Mouse (Mus musculus) ZHBTc4 (cell line): ENCODE results near the gene Grin3b.

ENCODE experiments used
- DNase-seq: peaks from one replicate; pipeline ENCODE4 v3.0.0-alpha.2; 2011; ENCODE audit warnings: low read depth, low spot score

Grin3b gene

DNA sequence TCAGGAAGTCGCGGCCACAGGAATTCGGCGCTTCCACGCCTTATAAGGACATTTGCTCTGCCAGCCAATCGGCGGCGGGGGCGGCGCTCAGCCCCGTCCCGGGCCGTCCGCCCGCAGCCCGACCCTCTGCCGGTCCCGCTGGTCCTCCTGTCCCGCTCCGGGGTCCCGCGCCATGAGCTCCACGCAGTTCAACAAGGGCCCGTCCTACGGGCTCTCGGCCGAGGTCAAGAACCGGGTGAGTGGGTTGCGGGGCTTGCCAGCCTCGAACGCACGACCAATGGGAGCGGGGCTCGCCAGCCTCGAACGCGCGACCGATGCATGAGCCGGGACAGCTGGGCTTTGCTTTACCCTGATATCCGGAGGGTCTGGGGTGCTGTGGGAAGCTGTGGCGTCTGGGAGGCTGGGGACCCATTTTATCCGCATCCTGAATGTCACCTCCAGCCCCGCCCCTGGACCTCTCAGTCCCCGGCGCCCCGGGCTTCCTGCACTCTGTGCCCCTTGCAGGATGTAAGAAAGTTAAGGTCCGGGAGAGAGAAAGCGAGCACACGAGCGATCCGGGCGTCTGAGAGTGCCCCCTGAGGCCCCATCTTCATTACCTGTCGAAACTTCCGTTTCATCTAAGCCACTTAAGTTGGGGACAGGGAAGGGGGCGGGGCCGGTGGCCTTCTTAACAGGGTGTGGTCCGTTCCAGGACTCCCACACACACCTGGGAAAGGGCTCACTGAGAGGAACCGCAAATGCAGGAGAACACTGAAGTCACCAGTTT, 18.2 kb downstream of the Grin3b start, which contains the start of gene Cnn2:
Gene Cnn2, plus strand, starts transcription at position 79 of the 766 bp plus-strand sequence.
- DNase-seq = no peak

DNA sequence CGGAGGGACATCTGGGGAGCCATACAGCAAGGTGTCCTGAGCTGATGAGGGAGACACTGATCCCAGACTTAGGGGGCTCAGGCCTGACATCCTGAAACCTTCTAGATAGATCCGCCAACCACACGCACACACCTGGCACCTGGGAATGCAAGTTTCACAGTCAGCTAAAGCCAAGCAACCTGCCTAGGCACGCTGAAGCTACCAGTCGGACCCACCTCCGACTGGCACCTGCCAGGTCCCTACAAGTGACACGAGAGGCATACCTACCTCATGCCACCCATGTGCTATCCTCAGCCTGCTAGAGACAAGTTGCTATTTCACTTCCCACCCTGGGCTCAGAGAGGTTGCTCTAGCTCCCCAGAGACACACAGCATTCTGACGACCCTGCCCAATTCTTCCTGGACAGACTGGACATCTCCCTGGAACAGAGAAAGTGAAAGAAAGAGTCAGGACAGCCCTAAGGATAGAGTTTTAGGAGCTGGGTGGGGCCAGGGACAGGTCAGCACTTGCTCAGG, 18.8 kb downstream of the Grin3b start:
- no peak for DNase-seq

DNA sequence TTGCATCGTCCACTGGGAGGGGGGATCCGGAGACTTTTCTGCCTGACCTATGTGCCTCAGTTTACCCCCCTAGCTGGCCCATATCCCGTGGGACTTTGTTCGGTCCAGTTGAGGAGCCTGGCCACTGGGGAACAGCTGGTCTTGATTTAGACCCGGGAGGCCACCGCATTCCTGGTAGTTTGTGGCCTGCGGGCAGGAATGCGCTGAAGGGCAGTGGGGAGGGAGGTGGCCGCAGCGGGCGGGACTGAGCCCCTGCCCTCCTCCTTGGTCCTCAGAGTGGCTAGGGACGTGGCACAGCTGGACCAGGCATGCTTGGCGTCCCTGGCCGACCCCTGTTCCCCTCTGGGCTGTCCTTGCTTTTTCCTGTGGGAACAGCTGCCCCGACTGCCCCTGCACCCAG, 19.4 kb downstream of the Grin3b start:
- no peak for DNase-seq

DNA sequence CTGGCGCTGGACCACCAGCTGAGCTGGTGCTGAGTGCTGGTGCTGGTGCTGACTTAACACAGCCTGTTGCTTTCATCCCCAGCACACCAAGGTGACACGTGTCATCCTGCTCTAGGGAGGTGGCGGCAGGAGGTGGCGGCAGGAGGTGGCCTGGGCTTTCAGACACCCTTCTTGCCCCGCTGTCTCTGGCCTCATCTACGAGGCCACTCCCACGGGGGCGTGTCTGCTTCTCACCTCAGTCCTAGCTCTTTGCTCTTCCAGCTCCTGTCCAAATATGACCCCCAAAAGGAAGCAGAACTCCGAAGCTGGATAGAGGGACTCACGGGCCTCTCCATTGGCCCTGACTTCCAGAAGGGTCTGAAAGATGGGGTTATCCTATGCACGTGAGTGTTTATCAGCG, 20.6 kb downstream of the Grin3b start:
- DNase-seq = peak; percentile 78

DNA sequence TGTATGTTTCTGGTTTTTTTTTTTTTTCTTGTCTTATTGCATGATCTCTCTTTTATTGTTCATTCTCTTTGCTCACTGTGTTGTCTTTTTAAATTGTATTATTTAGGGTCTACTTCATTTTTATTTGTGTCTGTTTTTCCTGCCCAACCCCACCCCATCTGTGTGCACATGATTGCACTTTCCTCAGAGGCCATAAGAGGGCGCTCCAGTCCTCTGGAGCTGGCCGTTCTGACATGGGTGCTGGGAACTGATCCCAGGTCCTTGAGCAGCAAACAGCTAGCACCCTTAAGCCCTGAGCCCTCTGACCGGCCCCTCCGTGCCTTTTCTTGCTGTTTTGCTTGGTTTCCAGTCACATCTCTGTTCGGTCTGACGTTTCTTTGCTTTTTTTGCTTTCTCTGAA, 21.0 kb downstream of the Grin3b start:
- no peak for DNase-seq

DNA sequence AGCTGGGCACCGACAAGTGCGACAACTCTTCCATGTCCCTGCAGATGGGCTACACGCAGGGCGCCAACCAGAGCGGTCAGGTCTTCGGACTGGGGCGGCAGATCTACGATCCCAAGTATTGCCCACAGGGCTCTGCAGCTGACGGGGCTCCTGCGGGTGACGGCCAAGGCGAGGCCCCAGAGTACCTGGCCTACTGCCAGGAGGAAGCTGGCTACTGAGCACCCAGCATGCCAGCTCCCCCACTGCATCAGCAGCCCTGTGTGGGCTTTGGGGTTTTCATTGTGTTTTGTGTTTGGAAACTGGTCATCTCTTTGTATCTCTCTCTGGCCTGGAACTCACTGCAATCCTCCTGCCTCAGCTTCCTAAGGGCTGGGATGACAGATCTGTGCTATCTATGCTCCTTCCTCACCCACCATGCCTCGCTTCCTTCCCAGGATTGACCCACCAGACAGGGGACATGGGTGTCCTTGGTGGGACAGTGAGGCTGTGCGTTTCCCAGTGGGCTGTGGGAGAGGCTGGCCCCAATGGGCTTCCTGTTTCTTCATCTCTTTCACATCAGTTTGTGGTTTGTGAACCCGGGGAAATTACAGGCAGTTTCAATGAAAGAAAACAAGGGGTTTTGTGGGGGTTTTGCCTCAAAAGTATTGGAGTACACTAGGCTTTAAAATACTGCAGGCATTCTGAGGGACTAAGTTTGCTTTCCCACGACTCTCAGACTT, 24.0 kb downstream of the Grin3b start:
- no peak for DNase-seq

DNA sequence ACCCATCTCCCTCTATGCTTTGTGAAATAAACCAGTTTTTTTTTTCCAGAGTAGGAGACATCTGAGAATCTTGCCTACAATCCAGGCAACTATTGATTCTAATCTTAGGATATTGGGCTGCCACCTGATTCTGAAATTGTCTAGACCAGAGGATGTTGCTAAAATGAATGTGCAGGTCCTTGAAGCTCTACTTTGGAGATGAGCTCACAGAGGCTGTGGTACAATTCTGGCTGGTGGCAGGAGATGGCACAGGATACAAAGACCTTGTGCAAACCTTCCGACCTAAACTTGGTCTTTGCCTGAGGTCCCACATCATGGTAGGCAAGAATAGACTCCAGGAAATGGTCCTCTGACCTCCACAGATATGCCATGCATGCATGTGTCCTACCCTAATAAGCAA, 25.1 kb downstream of the Grin3b start:
- DNase-seq = no peak

DNA sequence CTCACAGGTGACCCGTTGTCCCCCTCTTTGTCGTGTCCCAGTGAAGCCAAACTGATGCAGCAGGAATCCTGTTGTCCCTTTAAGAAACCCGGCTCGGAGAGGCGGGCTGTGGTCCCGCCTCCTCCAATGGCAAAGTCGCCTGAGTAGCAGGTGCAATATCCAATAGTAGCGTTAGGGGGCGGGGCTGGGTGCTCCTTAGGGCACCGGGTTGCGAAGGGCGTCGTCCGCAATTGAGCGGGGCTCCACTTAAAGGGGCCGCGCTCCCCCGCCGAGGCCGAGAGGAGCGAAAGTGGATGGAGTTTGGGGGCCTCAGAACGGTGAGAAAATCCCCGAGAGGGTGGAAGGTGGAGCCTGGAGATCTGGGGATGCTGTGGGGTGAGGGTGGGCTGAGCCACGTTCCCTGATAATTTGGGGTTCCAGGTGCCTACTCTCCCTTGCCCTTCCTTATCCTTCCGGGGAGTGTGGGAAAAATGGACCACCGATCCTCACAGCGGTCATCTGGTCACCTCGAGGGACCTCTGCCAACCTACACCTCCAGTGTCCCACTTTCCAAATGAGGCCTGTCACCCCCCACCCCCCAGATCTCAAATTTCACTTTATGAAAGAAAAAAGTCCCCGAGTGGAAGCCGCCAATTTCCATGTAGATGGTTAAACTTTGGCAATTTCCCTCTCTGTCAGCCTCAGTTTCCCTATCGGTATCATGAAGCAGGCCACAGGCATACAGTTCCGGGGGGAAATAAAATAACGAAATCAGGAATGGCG, 25.9 kb downstream of the Grin3b start, which contains the start of gene Abca7:
Gene Abca7, plus strand, starts transcription at position 223 of the 762 bp plus-strand sequence.
- peak; percentile 98 for DNase-seq

DNA sequence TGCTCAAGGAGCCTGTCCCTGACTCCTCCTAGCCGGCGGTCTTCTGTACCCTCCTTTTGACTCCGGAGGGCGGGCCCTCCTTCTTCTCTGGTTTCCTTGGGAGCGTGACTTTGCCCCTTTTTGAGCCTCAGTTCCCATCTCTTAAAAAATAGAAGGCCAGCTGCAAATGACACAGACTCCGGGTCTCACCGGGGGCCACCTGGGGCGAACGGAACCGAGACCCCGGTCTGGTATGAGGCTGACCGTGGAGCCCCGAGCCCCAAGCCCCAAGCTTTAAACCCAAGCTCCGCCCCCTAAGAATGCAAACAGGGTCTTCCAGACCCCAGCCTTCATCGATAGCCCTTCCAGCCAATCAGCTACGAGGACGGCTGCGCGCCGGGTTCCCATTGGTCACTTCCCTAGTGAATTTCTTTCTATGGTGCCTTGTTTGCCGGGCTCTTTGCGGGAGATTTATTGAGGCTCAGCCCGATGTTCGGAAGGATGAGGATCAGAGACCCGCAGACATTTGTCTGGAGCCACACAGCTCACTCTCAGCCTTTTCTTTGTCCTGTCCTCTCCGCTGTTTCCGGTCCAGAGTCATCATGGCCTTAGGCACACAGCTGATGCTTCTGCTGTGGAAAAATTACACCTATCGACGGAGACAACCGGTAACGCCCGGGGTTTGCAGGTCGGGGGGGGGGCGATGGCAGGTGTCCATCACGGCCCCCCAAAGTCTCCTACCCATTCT, 26.7 kb downstream of the Grin3b start:
- peak; percentile 89 for DNase-seq

DNA sequence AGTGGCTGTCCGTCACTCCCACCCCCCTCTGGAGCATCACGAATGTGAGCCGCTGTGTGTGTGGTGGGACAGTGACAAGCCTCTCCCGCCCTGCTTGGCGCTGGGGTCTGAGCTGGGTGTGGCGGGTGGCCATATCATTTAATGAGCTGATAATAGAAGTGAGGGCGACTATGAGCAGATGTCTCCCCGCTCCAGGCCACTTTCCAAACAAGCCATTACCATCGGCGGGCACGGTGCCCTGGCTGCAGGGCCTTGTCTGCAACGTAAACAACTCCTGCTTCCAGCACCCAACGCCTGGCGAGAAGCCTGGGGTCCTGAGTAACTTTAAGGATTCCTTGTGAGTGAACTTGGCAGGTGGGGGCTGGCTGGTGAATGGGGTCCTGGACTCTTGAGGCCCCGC, 27.3 kb downstream of the Grin3b start:
- DNase-seq = no peak

DNA sequence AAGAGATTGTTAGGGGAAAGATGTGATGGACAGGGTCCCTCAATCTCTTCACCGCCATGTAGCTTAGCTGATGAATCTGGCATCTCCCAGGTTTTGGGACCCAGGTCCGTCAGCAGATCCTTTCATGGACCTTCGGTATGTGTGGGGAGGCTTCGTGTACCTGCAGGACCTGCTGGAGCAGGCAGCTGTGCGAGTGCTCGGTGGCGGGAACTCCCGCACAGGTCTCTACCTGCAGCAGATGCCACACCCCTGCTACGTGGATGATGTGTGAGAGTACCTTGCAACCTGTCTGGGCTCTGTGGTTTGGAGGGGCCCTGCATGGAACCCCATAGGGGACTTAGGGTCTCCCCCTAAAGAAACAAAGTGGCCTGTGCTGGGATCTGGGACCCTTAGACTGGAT, 31.4 kb downstream of the Grin3b start:
- DNase-seq = no peak

DNA sequence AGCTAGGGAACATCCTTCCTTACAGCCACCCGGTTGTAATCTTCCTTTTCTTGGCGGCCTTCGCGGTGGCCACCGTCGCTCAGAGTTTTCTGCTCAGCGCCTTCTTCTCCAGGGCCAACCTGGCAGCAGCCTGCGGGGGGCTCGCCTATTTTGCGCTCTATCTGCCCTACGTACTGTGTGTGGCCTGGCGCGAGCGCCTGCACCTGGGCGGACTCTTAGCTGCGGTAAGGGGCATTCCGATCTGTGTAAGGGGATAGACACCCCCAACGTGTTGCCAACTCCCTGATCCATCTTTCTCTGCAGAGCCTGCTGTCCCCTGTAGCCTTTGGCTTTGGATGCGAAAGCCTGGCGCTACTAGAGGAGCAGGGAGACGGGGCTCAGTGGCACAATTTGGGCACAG, 32.3 kb downstream of the Grin3b start:
- no peak for DNase-seq

DNA sequence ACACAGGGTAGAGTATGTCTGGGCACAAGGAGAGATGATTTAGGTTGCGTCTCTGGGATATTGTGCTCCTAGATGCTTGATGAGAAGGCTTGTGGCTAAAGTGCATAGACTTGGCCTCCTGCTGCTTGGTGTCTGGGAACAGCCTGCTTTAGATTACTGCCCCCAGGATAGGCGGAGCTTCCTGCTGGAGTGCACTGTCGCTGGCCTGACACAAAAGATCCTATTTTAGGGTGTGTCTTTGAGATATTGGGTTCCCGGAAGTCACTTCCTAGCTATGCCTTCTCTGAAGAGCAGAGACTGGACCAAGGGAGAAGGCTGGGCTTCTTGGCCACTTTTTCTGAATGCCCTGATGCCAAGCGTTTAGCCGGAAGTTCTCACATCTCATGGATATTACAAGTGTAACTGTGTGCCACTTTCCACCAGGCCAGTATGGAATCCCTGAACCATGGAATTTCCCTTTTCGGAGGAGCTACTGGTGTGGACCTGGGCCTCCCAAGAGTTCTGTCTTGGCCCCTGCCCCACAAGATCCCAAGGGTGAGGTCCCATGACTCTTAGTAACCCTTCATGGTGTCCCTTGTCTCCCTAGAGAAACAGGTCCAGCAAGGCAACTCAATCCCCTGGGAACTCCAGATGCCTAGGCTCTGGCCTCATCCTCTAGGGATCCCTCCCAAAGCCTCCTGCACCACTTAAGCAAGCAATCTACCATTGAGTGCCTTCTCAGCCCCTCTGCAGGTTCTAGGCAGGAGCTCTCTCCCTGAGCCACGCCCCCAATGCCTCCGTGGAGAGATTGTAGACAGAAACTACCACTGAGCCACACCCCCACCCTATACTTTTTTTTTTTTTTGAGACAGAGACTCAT, 33.1 kb downstream of the Grin3b start:
- DNase-seq = peak; percentile 65

DNA sequence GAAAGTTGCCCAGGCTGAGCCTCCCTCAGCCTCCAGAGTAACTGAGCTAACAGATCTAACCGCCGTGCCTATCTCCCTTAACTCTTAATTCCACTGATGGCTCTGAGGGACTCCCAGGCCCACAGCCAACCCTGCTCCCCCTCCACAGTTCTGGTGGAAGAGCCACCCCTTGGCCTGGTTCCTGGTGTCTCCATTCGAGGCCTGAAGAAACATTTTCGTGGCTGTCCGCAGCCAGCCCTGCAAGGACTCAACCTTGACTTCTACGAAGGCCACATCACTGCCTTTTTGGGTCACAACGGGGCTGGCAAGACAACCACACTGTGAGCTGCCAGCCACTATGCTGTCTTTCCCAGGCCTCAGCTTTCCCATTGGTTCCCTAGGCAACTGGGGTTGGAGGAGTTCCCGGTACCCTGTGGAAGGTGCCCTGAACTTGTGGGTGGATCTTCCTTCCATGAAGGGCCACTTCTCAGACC, 33.8 kb downstream of the Grin3b start:
- no peak for DNase-seq

DNA sequence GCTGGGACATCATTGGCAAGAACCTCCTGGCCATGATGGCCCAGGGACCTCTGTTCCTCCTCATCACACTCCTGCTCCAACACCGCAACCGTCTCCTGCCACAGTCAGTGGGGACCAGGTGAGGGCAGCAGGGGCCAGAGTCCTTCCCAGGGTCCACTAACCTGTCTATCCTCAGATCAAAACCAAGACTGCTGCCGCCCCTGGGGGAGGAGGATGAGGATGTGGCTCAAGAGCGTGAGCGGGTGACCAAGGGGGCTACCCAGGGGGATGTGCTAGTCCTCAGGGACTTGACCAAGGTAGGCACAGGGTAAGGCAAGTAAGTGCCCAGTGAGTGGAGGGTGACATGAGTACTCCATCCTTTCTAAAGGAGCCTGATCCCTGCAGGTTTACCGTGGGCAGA, 41.2 kb downstream of the Grin3b start:
- DNase-seq = no peak

DNA sequence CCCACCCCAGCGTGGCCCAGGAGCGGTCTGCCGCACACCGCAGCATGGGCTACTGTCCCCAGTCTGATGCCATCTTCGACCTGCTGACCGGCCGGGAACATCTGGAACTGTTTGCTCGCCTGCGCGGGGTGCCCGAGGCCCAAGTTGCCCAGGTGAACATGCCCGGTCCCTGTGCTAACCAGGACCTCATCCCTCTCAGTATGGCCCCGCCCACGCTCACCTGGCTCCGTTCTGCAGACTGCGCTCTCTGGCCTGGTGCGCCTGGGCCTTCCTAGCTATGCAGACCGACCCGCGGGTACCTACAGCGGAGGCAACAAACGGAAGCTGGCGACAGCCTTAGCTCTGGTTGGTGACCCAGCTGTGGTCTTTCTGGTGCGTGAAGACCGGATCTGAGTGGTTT, 43.1 kb downstream of the Grin3b start:
- no peak for DNase-seq

DNA sequence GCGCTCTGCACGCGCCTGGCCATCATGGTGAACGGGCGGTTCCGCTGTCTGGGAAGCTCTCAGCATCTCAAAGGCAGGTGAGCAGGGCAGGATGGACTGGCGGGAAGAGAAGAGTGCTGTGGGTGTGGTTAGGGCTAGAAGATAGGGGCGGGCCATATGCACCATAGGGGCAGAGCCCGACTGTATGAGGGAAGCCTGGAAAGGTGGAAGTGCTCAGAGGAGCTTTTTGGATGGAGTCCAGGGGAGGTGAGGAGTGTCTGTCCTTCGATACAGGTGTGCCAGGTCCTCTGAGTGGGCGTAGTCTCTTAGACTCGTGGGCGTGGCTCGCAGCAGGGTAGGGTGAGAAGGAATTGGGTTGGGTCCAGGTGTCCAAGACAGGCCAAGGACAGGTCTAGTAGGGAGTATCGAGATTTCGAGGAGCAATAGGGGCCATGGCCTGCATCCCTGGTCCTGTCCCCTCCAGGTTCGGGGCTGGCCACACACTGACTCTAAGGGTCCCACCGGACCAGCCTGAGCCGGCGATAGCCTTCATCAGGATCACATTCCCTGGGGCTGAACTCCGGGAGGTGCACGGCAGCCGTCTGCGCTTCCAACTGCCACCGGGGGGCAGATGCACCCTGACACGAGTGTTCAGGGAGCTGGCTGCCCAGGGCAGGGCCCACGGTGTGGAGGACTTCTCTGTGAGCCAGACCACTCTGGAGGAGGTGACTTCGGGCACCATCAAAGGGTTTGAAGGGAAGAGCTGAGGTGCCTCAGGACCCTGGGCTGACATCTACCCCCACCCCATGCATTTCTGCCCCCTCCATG, 44.2 kb downstream of the Grin3b start:
- peak; percentile 56 for DNase-seq

DNA sequence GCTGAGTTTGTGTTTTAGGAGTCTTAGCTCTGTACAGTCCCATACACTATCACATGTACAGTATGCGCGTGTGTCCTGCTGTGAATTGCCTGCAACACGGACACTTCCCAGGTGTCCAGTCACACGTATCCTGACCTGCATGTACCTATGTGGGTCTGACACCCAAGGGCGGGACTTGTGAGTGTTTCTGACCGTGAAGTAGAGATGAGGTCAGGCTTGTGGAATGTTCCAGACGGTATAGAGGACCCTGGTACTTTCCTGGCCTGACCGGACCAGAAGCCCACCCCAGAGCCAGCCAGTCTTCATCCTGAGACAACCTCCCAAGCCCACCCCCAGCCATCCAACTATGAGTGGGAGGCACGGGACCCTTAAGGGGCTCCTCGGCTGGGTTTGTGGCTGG, 45.1 kb downstream of the Grin3b start:
- DNase-seq = no peak

DNA sequence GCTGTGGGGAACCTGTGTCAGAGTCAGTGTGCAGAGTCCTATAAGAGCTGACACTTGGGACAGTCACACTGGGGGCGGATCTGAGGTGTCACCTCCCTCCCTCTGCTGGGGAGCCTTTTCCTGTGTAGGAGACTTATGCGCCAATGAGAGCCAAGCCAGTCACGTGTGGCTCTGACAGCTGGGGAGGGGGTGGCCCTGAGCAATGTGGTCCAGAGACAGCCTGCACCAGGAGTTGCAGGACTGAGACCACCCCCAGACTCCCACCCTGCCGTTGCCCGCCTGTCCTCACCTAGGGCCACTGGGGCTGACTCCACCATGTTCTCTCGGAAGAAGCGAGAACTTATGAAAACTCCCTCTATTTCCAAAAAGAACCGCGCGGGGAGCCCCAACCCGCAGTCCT, 46.0 kb downstream of the Grin3b start, which contains the start of gene Arhgap45:
Gene Arhgap45, plus strand, starts transcription at position 143 of the 400 bp plus-strand sequence.
- no peak for DNase-seq
